Mouse (Mus musculus): ENCODE data around the gene Oas1a. TPM values are rescaled to one million over a fixed set of nuclear protein-coding genes. Genes with fewer than 3 reads are reported as not detected.

Oas1a gene
- 10.3 and 16.8 TPM in 2 replicates for polyA plus RNA-seq (2012; rRNA removed)

GRCm38 (mm10) chr5:120906791-120907733 lies at the start of gene Oas1a:
Oas1a (minus strand) TSS chr5:120907521.

GRCm38 (mm10) chr5:120914204-120914603 lies 6.9 kb upstream of the Oas1a start, which contains the start of gene Oas1d:
Oas1d (plus strand) TSS chr5:120914536.

GRCm38 (mm10) chr5:120887413-120887812 lies 19.9 kb downstream of the Oas1a start, which contains the start of gene Oas1g:
Oas1g (minus strand) TSS chr5:120887613.

GRCm38 (mm10) chr5:120861121-120861520 lies 46.2 kb downstream of the Oas1a start, which contains the start of gene Oas1h:
Oas1h (plus strand) TSS chr5:120861421.

GRCm38 (mm10) chr5:120847067-120847466 lies 60.3 kb downstream of the Oas1a start, which contains the start of gene Oas1f:
Oas1f (plus strand) TSS chr5:120847367.

Other genes starting within 250 kb of the Oas1a start
- 0.13 and 0.15 TPM in 2 replicates for gene Dtx1, start 195.6 kb downstream of the Oas1a start, polyA plus RNA-seq (2012; rRNA removed)
- 10.7 and 11.6 TPM in 2 replicates for gene Oas2, start 157.7 kb downstream of the Oas1a start, polyA plus RNA-seq (2012; rRNA removed)
- gene Oas3, start 129.9 kb downstream of the Oas1a start, polyA plus RNA-seq (2012; rRNA removed) = 3.6 and 6.9 TPM in 2 replicates
- 0.15 and 0.26 TPM in 2 replicates for gene Oas1e, start 112.0 kb downstream of the Oas1a start, polyA plus RNA-seq (2012; rRNA removed)
- gene Oas1c, start 95.0 kb downstream of the Oas1a start, polyA plus RNA-seq (2012; rRNA removed) = 0.87 and 1.0 TPM in 2 replicates
- not detected in 2 replicates for gene Oas1f, start 60.2 kb downstream of the Oas1a start, polyA plus RNA-seq (2012; rRNA removed)
- not detected in 2 replicates for gene Oas1h, start 46.1 kb downstream of the Oas1a start, polyA plus RNA-seq (2012; rRNA removed)
- gene Oas1g, start 19.9 kb downstream of the Oas1a start, polyA plus RNA-seq (2012; rRNA removed) = 7.1 and 8.4 TPM in 2 replicates
- gene Oas1d, start 7.0 kb upstream of the Oas1a start, polyA plus RNA-seq (2012; rRNA removed) = not detected in 2 replicates
- 0.01 and 0.02 TPM in 2 replicates for gene Rph3a, start 102.6 kb upstream of the Oas1a start, polyA plus RNA-seq (2012; rRNA removed)